Mouse (Mus musculus) erythroid progenitor cell, adult 5-6 weeks (primary cell): Measurements from ENCODE around the gene Nmrk2. TPM values are rescaled to one million over a fixed set of nuclear protein-coding genes. Genes with fewer than 3 reads are reported as not detected.
"Not testable (repeated sequence)": the region's sequence is repeated elsewhere in the genome, so short reads cannot be mapped to it uniquely, and the experiment has no call there.

ENCODE experiments used
- ATAC-seq: replicated peaks from 2 replicates; pipeline ENCODE4 v1.8.0; 2016; ENCODE audit warnings: moderate number of reproducible peaks, mild to moderate bottlenecking, moderate TSS enrichment, inconsistent platforms; ENCODE audit not compliant: poor library complexity, low FRiP score, severe bottlenecking
- total RNA-seq, 2 experiments: library from RNA; stranded (forward) in 1 of 2; stranded (reverse) in 1 of 2; fragments of 150-400 nt in 1 of 2; fragments of 186-747, 209-891 nt in 1 of 2; gene quantifications; 2 replicates each; pipeline versions ENCODE4 v1.2.3 to v1.2.4; 2015 to 2017; ENCODE audit warnings: low replicate concordance in 2 of 2

Gene Nmrk2
- total RNA-seq, 2 experiments from 2014 or later = not detected

GRCm38 (mm10) chr10:81169411-81169900 lies 32.4 kb downstream of the Nmrk2 start:
- not testable (repeated sequence) for ATAC-seq

- ATAC-seq = peak; percentile 58
These were observed 33.2 kb downstream of the Nmrk2 start for GRCm38 (mm10) chr10:81168521-81169244.

GRCm38 (mm10) chr10:81168087-81168431 lies 33.8 kb downstream of the Nmrk2 start:
- ATAC-seq = peak; percentile 44

- peak; percentile 93 for ATAC-seq
These were observed 34.4 kb downstream of the Nmrk2 start, which contains the start of gene Pias4 for GRCm38 (mm10) chr10:81167200-81168086. TSS of gene Pias4 (minus strand) at chr10:81167923.

GRCm38 (mm10) chr10:81165118-81165517 lies 36.7 kb downstream of the Nmrk2 start:
- ATAC-seq = no peak

- peak; percentile 20; the same call in 1 of the 2 replicates for ATAC-seq
These were observed 39.6 kb downstream of the Nmrk2 start for GRCm38 (mm10) chr10:81162318-81162652.

GRCm38 (mm10) chr10:81161602-81162317 lies 40.1 kb downstream of the Nmrk2 start:
- ATAC-seq = no peak

- no peak for ATAC-seq
These were observed 47.1 kb downstream of the Nmrk2 start for GRCm38 (mm10) chr10:81154736-81155135.

- no peak for ATAC-seq
These were observed 47.5 kb downstream of the Nmrk2 start for GRCm38 (mm10) chr10:81154313-81154712.

- no peak for ATAC-seq
These were observed 49.2 kb downstream of the Nmrk2 start for GRCm38 (mm10) chr10:81152609-81153008.

- no peak for ATAC-seq
These were observed 50.6 kb downstream of the Nmrk2 start for GRCm38 (mm10) chr10:81151261-81151660.

Other genes with a start within 250 kb of the Nmrk2 start
- not detected in 2 replicates for gene Gng7, start 187.1 kb downstream of the Nmrk2 start, total RNA-seq (2015; ENCODE audit: low replicate concordance)
- 0.38 and 0.90 TPM in 2 replicates for gene Gng7, start 187.1 kb downstream of the Nmrk2 start, total RNA-seq (2017; ENCODE audit: low replicate concordance)
- gene Diras1, start 176.4 kb downstream of the Nmrk2 start, total RNA-seq (2015; ENCODE audit: low replicate concordance) = not detected in 2 replicates
- gene Diras1, start 176.4 kb downstream of the Nmrk2 start, total RNA-seq (2017; ENCODE audit: low replicate concordance) = not detected in 2 replicates
- gene Slc39a3, start 164.6 kb downstream of the Nmrk2 start, total RNA-seq (2015; ENCODE audit: low replicate concordance) = 4.3 and 7.1 TPM in 2 replicates
- gene Slc39a3, start 164.6 kb downstream of the Nmrk2 start, total RNA-seq (2017; ENCODE audit: low replicate concordance) = 1.2 and 4.2 TPM in 2 replicates
- 13.0 and 22.2 TPM in 2 replicates for gene Sgta, start 141.9 kb downstream of the Nmrk2 start, total RNA-seq (2015; ENCODE audit: low replicate concordance)
- gene Sgta, start 141.9 kb downstream of the Nmrk2 start, total RNA-seq (2017; ENCODE audit: low replicate concordance) = 13.8 and 16.6 TPM in 2 replicates
- gene Thop1, start 132.0 kb downstream of the Nmrk2 start, total RNA-seq (2015; ENCODE audit: low replicate concordance) = 2.9 and 4.3 TPM in 2 replicates
- 3.2 and 22.8 TPM in 2 replicates for gene Thop1, start 132.0 kb downstream of the Nmrk2 start, total RNA-seq (2017; ENCODE audit: low replicate concordance)
- gene Creb3l3, start 103.2 kb downstream of the Nmrk2 start, total RNA-seq (2015; ENCODE audit: low replicate concordance) = not detected in 2 replicates
- not detected in 2 replicates for gene Creb3l3, start 103.2 kb downstream of the Nmrk2 start, total RNA-seq (2017; ENCODE audit: low replicate concordance)
- gene Map2k2, start 96.1 kb downstream of the Nmrk2 start, total RNA-seq (2015; ENCODE audit: low replicate concordance) = 36.4 and 39.4 TPM in 2 replicates
- 54.0 and 71.5 TPM in 2 replicates for gene Map2k2, start 96.1 kb downstream of the Nmrk2 start, total RNA-seq (2017; ENCODE audit: low replicate concordance)
- 31.7 and 33.1 TPM in 2 replicates for gene Zbtb7a, start 66.8 kb downstream of the Nmrk2 start, total RNA-seq (2015; ENCODE audit: low replicate concordance)
- gene Zbtb7a, start 66.8 kb downstream of the Nmrk2 start, total RNA-seq (2017; ENCODE audit: low replicate concordance) = 23.1 and 33.2 TPM in 2 replicates
- 24.1 and 27.2 TPM in 2 replicates for gene Pias4, start 34.1 kb downstream of the Nmrk2 start, total RNA-seq (2015; ENCODE audit: low replicate concordance)
- gene Pias4, start 34.1 kb downstream of the Nmrk2 start, total RNA-seq (2017; ENCODE audit: low replicate concordance) = 15.3 and 46.0 TPM in 2 replicates
- gene Eef2, start 25.4 kb downstream of the Nmrk2 start, total RNA-seq (2015; ENCODE audit: low replicate concordance) = 267 and 296 TPM in 2 replicates
- 399 and 622 TPM in 2 replicates for gene Eef2, start 25.4 kb downstream of the Nmrk2 start, total RNA-seq (2017; ENCODE audit: low replicate concordance)
- gene Dapk3, start 19.0 kb downstream of the Nmrk2 start, total RNA-seq (2015; ENCODE audit: low replicate concordance) = 5.0 and 5.4 TPM in 2 replicates
- gene Dapk3, start 19.0 kb downstream of the Nmrk2 start, total RNA-seq (2017; ENCODE audit: low replicate concordance) = 6.4 and 9.4 TPM in 2 replicates
- gene 4930442H23Rik, start 18.2 kb downstream of the Nmrk2 start, total RNA-seq (2015; ENCODE audit: low replicate concordance) = not detected in 2 replicates
- not detected in 2 replicates for gene 4930442H23Rik, start 18.2 kb downstream of the Nmrk2 start, total RNA-seq (2017; ENCODE audit: low replicate concordance)
- not detected in 2 replicates for gene Atcay, start 28.8 kb upstream of the Nmrk2 start, total RNA-seq (2015; ENCODE audit: low replicate concordance)
- 8.3 TPM in 1 of 2 replicates, not detected in the other for gene Atcay, start 28.8 kb upstream of the Nmrk2 start, total RNA-seq (2017; ENCODE audit: low replicate concordance)
- not detected in 2 replicates for gene Zfr2, start 31.1 kb upstream of the Nmrk2 start, total RNA-seq (2015; ENCODE audit: low replicate concordance)
- not detected in 2 replicates for gene Zfr2, start 31.1 kb upstream of the Nmrk2 start, total RNA-seq (2017; ENCODE audit: low replicate concordance)
- gene Matk, start 50.9 kb upstream of the Nmrk2 start, total RNA-seq (2015; ENCODE audit: low replicate concordance) = 1.7 and 2.2 TPM in 2 replicates
- gene Matk, start 50.9 kb upstream of the Nmrk2 start, total RNA-seq (2017; ENCODE audit: low replicate concordance) = 1.5 and 1.7 TPM in 2 replicates
- gene Mrpl54, start 64.9 kb upstream of the Nmrk2 start, total RNA-seq (2015; ENCODE audit: low replicate concordance) = 35.2 and 37.5 TPM in 2 replicates
- 20.0 and 23.0 TPM in 2 replicates for gene Mrpl54, start 64.9 kb upstream of the Nmrk2 start, total RNA-seq (2017; ENCODE audit: low replicate concordance)
- not detected in 2 replicates for gene Apba3, start 64.9 kb upstream of the Nmrk2 start, total RNA-seq (2015; ENCODE audit: low replicate concordance)
- 14.0 TPM in 1 of 2 replicates, not detected in the other for gene Apba3, start 64.9 kb upstream of the Nmrk2 start, total RNA-seq (2017; ENCODE audit: low replicate concordance)
- 3.2 TPM in 1 of 2 replicates, not detected in the other for gene Tjp3, start 89.5 kb upstream of the Nmrk2 start, total RNA-seq (2015; ENCODE audit: low replicate concordance)
- 0.23 TPM in 1 of 2 replicates, not detected in the other for gene Tjp3, start 89.5 kb upstream of the Nmrk2 start, total RNA-seq (2017; ENCODE audit: low replicate concordance)
- gene Pip5k1c, start 90.9 kb upstream of the Nmrk2 start, total RNA-seq (2015; ENCODE audit: low replicate concordance) = 13.0 and 15.1 TPM in 2 replicates
- gene Pip5k1c, start 90.9 kb upstream of the Nmrk2 start, total RNA-seq (2017; ENCODE audit: low replicate concordance) = 9.9 and 14.7 TPM in 2 replicates
- gene Cactin, start 119.1 kb upstream of the Nmrk2 start, total RNA-seq (2015; ENCODE audit: low replicate concordance) = 8.3 and 10.5 TPM in 2 replicates
- 24.7 and 47.1 TPM in 2 replicates for gene Cactin, start 119.1 kb upstream of the Nmrk2 start, total RNA-seq (2017; ENCODE audit: low replicate concordance)
- gene Tbxa2r, start 126.7 kb upstream of the Nmrk2 start, total RNA-seq (2015; ENCODE audit: low replicate concordance) = not detected in 2 replicates
- 0.90 TPM in 1 of 2 replicates, not detected in the other for gene Tbxa2r, start 126.7 kb upstream of the Nmrk2 start, total RNA-seq (2017; ENCODE audit: low replicate concordance)
- not detected in 2 replicates for gene Gipc3, start 141.2 kb upstream of the Nmrk2 start, total RNA-seq (2015; ENCODE audit: low replicate concordance)
- not detected in 2 replicates for gene Gipc3, start 141.2 kb upstream of the Nmrk2 start, total RNA-seq (2017; ENCODE audit: low replicate concordance)
- gene Hmg20b, start 148.4 kb upstream of the Nmrk2 start, total RNA-seq (2015; ENCODE audit: low replicate concordance) = 49.9 and 58.7 TPM in 2 replicates
- gene Hmg20b, start 148.4 kb upstream of the Nmrk2 start, total RNA-seq (2017; ENCODE audit: low replicate concordance) = 18.1 and 24.4 TPM in 2 replicates
- gene Mfsd12, start 155.4 kb upstream of the Nmrk2 start, total RNA-seq (2015; ENCODE audit: low replicate concordance) = 15.9 and 18.7 TPM in 2 replicates
- gene Mfsd12, start 155.4 kb upstream of the Nmrk2 start, total RNA-seq (2017; ENCODE audit: low replicate concordance) = 29.7 and 33.0 TPM in 2 replicates
- gene 4930404N11Rik, start 163.8 kb upstream of the Nmrk2 start, total RNA-seq (2015; ENCODE audit: low replicate concordance) = 5.4 and 15.1 TPM in 2 replicates
- 12.3 and 14.8 TPM in 2 replicates for gene 4930404N11Rik, start 163.8 kb upstream of the Nmrk2 start, total RNA-seq (2017; ENCODE audit: low replicate concordance)
- 235 and 246 TPM in 2 replicates for gene Fzr1, start 176.5 kb upstream of the Nmrk2 start, total RNA-seq (2015; ENCODE audit: low replicate concordance)
- gene Fzr1, start 176.5 kb upstream of the Nmrk2 start, total RNA-seq (2017; ENCODE audit: low replicate concordance) = 247 and 266 TPM in 2 replicates
- 8.8 TPM in 1 of 2 replicates, not detected in the other for gene Dohh, start 182.4 kb upstream of the Nmrk2 start, total RNA-seq (2015; ENCODE audit: low replicate concordance)
- 4.0 and 17.2 TPM in 2 replicates for gene Dohh, start 182.4 kb upstream of the Nmrk2 start, total RNA-seq (2017; ENCODE audit: low replicate concordance)
- gene Gm48551, start 182.4 kb upstream of the Nmrk2 start, total RNA-seq (2015; ENCODE audit: low replicate concordance) = 2.1 and 4.3 TPM in 2 replicates
- gene Gm48551, start 182.4 kb upstream of the Nmrk2 start, total RNA-seq (2017; ENCODE audit: low replicate concordance) = not detected in 2 replicates
- gene Gm48552, start 187.0 kb upstream of the Nmrk2 start, total RNA-seq (2015; ENCODE audit: low replicate concordance) = not detected in 2 replicates
- not detected in 2 replicates for gene Gm48552, start 187.0 kb upstream of the Nmrk2 start, total RNA-seq (2017; ENCODE audit: low replicate concordance)
- gene Smim24, start 191.0 kb upstream of the Nmrk2 start, total RNA-seq (2015; ENCODE audit: low replicate concordance) = 5.4 and 7.5 TPM in 2 replicates
- gene Smim24, start 191.0 kb upstream of the Nmrk2 start, total RNA-seq (2017; ENCODE audit: low replicate concordance) = 4.2 TPM in 1 of 2 replicates, not detected in the other